Mouse (Mus musculus): ENCODE results near the gene Tspan18. TPM values are rescaled to one million over a fixed set of nuclear protein-coding genes. Genes with fewer than 3 reads are reported as not detected.

Tspan18 gene
- total RNA-seq, 1 experiment from 2014 or later, result 1.1 TPM

DNA sequence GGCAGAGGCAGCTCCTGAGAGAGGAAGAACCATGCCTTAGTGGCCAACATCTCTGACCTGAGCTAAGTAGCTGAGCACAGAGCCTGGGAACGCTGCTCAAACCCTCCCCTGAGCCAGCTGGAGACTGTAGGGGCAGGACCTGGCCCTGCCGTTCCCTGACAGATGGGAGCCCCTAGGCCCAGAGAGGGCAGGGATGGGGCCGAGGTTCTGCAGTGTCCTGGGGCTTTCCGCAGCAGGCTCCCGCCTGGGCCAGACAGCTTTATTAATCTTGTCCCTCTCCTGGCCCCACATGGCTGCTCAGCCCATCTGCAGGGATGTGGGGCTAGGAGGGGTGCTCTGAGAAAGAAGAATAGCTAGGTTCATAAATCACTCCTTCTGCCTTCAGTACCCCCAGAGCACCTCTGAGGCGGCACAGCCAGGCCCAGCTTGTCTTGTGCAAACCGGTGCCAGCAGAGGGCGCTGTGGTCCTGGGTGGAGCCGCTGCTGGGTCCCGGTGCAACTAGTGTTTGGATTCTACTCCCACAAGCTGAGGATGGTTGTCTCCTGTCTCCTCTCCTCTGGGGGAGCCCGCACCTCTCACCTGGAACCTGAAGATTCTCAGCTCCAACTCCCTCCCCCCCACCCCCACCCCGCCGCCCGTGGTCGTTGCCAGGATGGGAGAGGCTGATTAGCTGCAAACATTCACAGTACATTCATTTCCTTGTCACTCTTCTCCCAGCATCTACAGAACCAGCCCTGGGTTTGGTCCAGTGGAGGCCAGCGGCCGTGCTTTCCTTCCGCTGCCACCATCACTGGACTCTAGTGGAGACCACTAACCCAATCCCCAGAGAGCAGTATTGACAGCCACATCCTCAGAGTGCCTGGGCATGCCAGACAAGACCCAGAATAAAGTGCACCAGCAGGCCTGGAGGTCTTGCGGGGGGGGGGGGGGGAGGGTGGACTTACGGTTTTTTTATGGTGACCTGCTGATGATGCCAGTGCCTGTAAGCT, 107.4 kb downstream of the Tspan18 start:
- peak; percentile 84; the same call in 1 of the 2 replicates for ATAC-seq (replicated peaks; ENCODE audit: low read depth, poor library complexity, severe bottlenecking)

DNA sequence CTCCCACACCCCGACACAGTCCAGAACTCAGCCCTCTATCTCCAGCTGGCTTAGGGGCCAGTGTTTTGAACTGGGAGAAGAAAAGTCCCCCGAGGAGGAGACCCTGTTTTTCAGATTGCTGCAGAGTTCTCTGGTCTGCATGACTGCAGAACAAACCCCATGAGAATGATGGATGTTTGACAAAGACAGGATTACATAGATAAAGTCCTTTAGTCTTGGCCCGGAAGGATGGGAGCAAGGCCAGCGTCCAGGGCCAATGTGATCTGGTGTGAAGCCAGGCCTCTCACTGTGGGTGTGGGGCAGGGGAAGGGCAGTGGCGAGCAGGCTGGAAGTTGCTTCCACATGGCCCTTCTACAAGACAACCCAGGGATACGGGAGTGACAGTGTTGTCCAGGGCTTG, 110.8 kb downstream of the Tspan18 start:
- no peak for ATAC-seq (replicated peaks; ENCODE audit: low read depth, poor library complexity, severe bottlenecking)

DNA sequence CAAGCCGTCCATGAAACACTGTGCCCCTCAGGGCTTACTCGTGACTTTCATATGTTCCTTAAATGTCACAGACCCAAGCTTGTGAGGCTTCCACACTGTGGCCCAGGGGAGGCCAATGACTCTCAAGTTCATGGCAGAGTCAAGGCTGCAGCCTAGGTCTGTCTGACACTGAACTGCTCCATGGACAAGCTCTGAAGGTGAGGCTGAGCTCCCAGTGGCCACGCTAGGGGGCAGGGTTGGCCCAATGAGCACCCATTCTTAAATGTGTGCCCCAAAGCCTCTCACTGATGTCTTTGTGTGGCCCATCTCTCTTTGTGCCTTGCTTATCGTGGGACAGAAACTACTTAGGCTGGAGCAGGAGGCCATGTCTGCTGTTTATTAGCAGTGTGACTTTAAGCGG, 113.9 kb downstream of the Tspan18 start:
- no peak for ATAC-seq (replicated peaks; ENCODE audit: low read depth, poor library complexity, severe bottlenecking)

DNA sequence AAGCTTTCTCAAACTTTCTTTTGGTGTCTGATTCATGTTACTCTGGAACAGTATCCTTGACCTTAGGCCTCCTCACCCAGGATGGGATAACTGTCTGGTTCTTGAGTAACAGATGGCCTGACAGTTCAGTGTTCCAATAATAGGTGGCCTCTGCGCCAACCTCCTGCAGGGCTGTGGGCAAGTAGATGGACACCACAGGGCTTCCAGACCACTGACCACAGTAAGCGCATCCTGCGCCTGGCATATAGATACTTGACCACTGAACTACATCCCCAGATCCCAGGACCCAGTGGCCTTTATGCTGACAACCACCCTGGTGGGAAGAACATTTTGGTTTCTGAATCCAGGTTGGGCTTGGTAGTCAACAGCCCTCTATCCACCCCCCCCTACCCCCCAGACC, 114.7 kb downstream of the Tspan18 start:
- ATAC-seq (replicated peaks; ENCODE audit: low read depth, poor library complexity, severe bottlenecking), result no peak

DNA sequence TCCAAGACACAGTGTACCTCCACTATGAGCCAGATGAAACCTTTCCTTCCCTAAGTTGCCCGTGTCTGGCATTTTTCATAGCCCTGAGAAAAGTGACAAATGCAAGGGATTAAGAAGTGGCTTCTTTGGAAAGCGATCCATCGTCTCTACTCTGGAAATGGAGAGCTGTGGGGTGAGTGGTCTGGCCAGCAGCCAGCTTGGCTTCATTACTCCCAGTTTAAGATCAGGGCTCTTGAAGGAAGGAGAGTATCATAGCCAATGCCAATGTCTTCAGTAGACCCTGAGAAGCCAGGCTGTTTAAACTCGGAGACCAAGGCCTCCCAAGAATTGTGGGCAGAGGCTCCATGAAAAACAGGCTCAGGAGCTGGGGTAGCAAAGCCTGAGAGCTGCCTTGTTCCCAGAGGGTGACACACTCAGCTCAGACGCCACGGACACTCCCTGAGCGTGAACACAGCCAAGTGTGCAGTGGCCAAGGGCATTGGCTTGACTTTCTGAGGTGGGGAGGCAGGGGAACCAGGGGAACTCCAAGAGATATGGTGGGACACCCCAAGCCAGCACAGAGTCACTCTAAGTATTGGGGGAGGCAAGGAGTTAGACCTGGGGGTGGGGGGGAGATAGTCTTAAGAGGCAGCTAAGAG, 115.8 kb downstream of the Tspan18 start:
- ATAC-seq (replicated peaks; ENCODE audit: low read depth, poor library complexity, severe bottlenecking), result no peak

DNA sequence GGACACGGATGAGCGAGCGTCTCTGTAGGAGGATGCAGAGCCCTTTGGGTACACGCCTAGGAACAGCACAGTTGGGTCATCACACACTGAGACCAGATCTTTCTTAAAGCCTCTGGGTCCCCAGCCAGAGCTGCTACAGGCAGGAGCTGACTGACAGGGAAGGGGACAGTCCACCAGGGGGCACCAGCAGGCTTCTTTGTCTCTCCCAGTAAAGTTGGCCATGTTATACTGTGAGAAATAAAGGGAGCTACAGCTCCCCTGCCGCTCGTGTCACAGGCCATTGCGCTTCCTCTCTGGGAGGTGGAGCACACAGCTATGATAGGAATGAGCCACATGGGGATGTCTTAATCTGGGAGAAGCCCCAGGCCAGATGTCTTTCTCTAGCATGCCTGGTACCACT, 117.3 kb downstream of the Tspan18 start:
- peak; percentile 90 for ATAC-seq (replicated peaks; ENCODE audit: low read depth, poor library complexity, severe bottlenecking)

DNA sequence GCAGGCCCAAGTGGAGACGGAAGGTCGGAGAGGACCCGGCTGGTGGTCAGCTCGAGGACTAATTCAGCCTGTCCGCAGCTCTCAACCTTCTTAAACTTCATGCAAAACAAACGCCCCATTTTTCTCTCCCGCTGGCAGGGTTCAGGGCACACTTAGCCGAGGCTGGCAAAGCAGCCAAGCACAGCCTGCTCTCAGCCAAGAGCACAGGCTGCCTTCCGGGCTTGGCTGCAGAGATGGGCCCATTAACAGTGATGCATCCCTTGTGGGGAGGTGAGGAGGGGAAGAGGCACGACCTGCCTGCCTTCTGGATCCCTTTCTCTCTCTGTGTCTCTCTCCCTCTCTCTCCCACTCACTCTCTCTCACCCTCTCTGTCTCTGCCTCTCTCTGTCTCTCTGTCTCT, 118.5 kb downstream of the Tspan18 start:
- no peak for ATAC-seq (replicated peaks; ENCODE audit: low read depth, poor library complexity, severe bottlenecking)

DNA sequence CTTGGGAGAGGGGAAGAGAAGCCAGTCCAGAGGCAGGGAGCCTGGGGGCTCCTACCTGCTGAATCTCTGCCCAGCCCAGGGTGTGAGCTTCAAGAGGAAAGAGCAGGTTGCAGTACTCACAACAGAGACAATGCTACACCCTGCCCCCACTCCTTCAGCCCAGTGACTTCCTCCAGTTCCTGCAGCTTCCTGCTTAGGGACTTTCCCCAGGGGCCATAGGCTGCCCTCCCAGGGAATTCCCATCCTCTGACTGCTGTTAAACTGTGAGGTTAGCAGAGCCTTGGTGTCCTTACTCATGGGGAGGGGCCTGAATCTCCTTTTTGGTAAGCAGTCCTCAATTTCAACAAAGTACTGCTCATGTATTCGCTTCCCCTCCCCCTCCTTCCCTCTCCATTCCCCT, 120.1 kb downstream of the Tspan18 start:
- no peak for ATAC-seq (replicated peaks; ENCODE audit: low read depth, poor library complexity, severe bottlenecking)

DNA sequence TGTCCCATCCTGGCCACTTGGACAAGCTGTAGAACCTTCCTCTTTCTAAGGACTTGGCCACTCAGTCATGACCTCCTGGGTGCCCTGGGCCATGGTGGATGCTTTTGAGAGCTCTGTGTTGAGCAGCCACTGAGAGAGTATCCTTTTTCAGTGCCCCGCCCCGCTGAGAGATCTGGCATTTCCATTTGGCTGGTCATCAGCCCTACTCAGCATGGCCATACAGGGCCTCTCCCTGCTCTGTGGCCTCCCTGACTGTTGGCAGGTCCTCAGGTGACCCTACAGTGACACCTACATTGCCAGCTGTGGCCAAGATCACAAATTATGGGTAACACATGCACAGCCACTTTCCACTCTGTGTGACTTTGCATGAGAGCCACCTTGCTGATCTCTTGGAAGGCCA, 121.4 kb downstream of the Tspan18 start:
- ATAC-seq (replicated peaks; ENCODE audit: low read depth, poor library complexity, severe bottlenecking), result no peak

DNA sequence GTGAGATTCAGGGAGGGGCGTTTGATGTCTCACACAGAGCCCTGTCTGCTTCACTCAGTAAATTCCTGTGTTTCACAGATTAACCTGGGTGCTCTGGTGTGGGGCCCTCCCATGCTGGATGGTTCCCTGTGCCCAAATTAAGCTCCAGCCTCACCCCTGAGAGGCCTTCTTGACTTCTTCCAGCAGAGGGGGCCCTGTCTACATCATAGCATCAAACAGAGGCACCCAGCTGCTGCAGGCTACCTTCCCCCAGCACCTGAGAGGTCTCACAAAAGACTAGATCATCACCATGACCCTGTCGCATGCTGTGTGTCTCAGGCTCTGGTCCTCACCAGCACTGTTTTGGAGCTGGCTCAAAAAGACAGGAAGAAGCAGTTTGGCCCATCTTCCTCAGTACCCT, 121.9 kb downstream of the Tspan18 start:
- no peak for ATAC-seq (replicated peaks; ENCODE audit: low read depth, poor library complexity, severe bottlenecking)

DNA sequence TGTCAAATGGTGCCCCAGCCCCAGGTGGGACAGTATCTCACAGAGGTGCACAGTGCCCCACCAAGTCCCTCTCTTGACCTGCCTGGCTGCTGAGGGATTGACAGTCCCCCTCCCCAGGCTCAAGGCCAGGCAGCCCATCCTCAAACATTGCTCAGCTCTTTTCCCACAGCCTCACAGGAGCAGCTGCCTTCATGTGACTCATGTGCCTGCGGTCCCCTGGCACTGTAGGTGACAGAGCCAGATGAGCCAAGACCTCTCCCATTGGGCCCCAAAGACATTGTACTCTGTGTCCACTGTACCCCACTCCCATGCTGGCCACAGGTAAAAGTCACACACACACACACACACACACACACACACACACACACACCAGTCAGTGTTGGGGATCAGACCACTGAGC, 128.2 kb downstream of the Tspan18 start:
- ATAC-seq (replicated peaks; ENCODE audit: low read depth, poor library complexity, severe bottlenecking), result no peak

DNA sequence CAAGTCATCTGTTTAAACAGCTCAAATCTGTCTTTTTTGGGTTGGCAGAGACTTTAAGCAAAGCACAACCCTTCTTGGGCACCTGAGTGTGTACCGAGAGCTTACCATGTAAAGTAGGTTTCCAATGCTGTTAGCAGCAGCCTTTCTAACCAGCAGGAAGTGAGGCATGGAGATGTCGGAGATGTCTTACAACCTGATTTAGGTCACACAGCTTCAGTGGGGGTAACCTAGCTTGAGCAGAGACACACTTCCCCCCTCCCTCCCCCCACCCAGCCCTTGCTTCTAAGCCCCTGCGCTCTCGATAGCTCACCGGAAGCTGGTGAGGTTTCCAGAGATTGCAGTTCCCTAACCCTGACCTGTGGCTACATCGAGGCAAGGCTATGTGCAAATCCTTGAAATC, 129.7 kb downstream of the Tspan18 start:
- ATAC-seq (replicated peaks; ENCODE audit: low read depth, poor library complexity, severe bottlenecking), result peak; percentile 38; the same call in 1 of the 2 replicates

DNA sequence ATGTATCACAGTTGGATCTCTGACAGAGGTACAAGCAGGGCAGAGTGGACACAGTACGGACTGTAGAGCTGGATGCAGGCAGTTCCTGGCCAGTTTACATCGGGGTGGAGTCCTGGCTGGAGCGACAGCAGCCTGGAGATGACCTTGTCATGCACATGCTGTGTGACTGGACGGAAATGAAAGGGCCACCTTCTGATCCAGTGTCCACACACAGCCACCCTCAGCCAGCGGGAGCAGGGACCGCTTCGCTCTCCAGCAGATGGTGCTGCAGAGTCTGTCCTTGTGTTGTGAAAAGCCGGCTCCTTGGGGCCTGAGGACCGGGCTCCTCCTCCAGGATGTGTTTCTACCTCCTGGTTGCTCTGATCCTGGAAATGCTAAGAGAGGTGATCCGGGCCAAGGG, 130.6 kb downstream of the Tspan18 start:
- ATAC-seq (replicated peaks; ENCODE audit: low read depth, poor library complexity, severe bottlenecking), result peak; percentile 39

DNA sequence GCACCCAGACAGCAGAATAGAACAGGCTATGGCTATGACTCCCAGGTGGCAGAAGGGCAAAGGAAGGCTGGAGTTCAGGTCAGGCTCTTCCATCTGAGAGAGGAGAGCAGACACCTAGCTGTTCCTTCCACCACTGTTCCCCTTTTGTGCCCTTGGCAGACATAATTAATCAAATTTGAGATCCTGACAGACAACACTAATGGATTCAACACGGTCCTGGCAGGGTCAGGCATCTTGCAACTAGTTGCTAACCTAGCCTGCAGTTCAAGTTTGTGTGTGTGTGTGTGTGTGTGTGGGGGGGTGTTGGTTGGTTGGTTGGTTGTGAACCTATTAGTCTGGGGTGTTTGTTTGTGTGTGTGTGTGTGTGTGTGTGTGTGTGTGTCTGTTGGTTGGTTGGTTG, 131.5 kb downstream of the Tspan18 start:
- ATAC-seq (replicated peaks; ENCODE audit: low read depth, poor library complexity, severe bottlenecking), result no peak

DNA sequence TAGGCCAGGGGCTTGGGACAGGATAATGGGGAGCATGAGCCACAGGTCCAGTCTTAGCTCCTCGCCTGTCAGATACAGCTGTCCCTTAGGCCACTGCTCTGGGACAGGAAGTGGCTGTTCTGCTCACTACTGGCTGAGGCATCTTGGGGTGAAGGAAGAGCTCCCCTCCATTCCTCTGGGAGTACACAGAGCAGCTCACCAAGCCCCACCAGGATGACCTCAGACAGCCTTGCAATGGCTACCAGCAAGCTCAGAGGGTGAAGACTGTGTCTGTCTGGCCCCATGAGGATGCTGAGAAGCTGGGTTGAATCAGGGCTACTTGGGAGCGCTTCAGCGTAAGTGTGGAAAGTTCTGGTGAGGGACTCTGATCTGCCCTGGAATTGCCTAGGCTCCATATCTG, 132.3 kb downstream of the Tspan18 start:
- no peak for ATAC-seq (replicated peaks; ENCODE audit: low read depth, poor library complexity, severe bottlenecking)

DNA sequence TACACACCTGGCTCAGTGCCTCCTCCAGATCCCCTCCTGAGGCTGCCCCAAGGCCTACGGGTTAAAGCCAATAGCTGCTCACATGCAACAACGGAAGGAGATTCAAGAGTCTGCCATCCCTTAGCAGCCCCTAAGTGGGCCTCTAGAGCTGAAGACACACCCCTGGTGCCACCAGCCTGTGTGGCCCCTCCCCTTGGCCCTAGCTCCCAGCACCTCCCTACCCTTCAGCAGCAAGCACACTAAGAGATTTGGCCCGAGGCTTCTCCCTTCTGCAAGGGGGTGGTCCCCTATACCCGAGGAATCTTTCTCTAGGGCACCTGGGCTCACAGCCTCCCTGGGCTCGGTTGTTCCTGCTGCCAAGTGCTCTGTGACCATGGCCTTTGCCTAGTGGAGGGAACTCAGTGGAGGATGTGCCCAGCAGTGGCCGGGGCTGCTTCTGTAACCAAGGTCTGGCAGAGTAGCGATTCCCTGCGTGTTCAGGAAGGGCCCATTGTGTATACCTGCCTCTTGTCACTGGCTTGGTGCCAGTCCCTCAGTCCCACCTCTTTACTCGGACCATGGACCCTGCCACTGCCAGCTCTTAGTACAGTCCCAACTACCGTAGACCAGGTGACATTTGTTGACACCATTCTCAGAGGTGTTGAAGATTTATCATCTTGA, 133.5 kb downstream of the Tspan18 start:
- no peak for ATAC-seq (replicated peaks; ENCODE audit: low read depth, poor library complexity, severe bottlenecking)

DNA sequence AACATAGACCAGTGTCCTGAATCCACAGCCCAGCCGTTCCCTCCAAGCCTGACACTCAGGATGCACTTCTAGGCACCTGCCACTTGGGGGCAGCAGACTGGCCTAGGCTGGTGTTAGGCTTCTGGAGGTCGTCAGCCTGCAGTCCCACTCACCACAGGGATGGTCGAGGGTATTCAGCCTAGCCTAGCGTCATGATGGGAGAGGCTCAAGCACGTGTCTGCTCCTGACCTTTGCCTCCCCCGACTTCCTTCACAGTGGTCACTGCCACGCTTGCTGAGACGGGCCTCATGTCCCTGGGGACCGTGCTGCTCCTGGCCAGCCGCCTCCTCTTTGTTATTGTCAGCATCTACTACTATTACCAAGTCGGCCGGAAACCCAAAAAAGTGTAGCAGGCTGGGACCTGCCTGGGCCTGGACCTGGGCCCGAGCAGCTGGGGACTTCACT, 134.8 kb downstream of the Tspan18 start:
- peak; percentile 67 for ATAC-seq (replicated peaks; ENCODE audit: low read depth, poor library complexity, severe bottlenecking)

DNA sequence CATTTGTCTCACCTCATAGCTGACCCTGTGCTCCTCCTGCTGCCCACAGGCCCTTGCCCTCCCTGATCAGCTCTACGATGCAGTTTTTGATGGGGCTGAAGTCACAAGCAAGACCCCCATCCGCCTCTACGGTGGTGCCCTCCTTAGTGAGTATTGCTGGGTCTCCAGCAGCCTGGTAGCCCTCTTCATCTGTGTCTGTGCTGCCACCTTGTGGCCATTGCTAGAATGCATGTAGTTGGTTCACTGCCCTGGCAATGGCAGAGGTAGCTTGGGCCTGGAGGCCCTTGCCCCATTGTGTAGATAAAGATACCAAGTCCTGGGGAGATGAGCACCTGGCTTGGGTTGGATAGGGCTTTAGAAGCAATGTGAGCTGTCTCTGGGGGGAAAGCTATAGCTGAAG, 135.5 kb downstream of the Tspan18 start:
- peak; percentile 89 for ATAC-seq (replicated peaks; ENCODE audit: low read depth, poor library complexity, severe bottlenecking)

DNA sequence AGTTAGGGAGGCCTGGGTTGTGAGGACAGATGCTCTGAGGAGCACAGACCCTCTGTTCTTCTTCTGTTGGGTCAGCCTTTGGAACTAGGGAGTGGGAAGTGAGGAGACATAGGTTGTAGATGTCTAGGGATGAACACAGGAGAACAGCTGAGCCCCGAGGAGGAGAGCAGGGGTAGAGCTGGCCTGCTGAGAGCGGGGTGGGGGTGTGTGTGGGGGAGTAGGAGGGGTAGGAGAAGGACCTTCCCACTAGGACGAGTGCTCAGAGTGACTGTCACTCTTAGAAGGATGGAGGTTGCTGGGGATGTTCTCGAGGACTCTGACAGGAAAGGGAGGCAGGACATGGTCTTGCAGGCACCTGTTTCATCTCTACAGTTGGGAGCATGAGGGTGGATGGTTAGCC, 140.5 kb downstream of the Tspan18 start:
- ATAC-seq (replicated peaks; ENCODE audit: low read depth, poor library complexity, severe bottlenecking), result no peak

DNA sequence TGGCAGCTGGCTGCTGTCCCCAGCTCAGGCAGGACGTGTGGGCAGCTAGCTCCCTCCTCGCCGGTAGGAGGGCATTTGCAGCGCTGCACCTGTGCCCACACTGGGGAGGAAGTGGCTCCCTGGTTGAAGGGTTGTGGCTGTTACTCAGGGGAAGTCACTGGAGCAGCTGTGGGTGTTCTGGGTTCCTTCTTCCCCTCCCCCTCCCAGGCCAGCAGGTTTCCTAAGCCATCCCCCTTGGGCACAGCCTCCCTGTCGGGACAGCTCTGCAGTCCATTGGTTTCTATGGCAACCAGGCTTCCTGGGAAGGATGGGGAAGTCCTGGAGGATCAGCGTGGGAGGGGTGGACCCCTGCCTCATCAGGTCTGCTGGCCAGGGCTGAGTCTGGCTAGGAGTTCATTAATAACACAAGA, 141.6 kb downstream of the Tspan18 start:
- peak; percentile 83 for ATAC-seq (replicated peaks; ENCODE audit: low read depth, poor library complexity, severe bottlenecking)

DNA sequence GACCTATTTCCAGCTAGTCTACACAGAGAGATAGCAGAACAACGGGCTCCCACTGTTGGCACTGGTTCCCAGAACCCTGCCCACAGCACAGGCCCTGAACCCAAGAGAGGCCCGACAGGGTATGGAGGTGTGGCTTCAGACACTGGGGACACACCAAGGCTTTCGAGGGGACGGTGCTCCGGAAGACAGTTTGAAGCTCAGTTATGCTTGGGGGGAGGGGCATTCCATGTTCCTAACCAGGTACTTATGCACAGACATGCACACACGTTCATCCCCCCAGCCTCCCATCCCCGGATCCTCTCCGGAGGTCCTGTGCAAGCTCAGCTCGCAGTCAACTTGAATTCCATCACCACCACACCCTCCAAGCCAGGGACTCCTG, 142.1 kb downstream of the Tspan18 start:
- ATAC-seq (replicated peaks; ENCODE audit: low read depth, poor library complexity, severe bottlenecking), result peak; percentile 15; the same call in 1 of the 2 replicates
